Mouse (Mus musculus) stomach, embryonic 14.5 days (tissue): ENCODE data around the gene Kcnj10. TPM values are rescaled to one million over a fixed set of nuclear protein-coding genes. Genes with fewer than 3 reads are reported as not detected.
A peak's percentile ranks its signal among the peaks of the same experiment; 100 is the strongest.

Experiments
- ATAC-seq: fragments of 200-750 bp; cut with Nextera tagmentation; 2 replicates; pipeline ENCODE4 v1.8.0; 2017; ENCODE audit warnings: low read depth, moderate TSS enrichment; ENCODE audit not compliant: insufficient number of reproducible peaks, insufficient read depth, low FRiP score
- H3K27ac ChIP-seq: fragments of 300-500 bp; sonication (generic); 2 replicates; pipeline ENCODE4 v1.5.1; 2014; ENCODE audit warnings: mild to moderate bottlenecking, low read length, moderate library complexity, mixed read lengths
- H3K27me3 ChIP-seq: fragments of 300-500 bp; sonication (generic); 2 replicates; pipeline ENCODE4 v1.6.1; 2014; ENCODE audit warnings: low read length, control low read depth, mixed read lengths; ENCODE audit not compliant: control insufficient read depth, insufficient read depth
- H3K36me3 ChIP-seq: fragments of 300-500 bp; sonication (generic); 2 replicates; pipeline ENCODE4 v1.6.1; 2014; ENCODE audit warnings: mild to moderate bottlenecking, control low read depth, low read length, moderate library complexity, mixed read lengths; ENCODE audit not compliant: control insufficient read depth, insufficient read depth
- H3K4me1 ChIP-seq: fragments of 300-500 bp; sonication (generic); 2 replicates; pipeline ENCODE4 v1.6.1; 2014; ENCODE audit warnings: low read length, control low read depth, mixed read lengths; ENCODE audit not compliant: control insufficient read depth, insufficient read depth
- H3K4me2 ChIP-seq: fragments of 300-500 bp; sonication (generic); replicated peaks from 2 replicates; pipeline ENCODE4 v1.6.1; 2014; ENCODE audit warnings: low read depth, low read length, control low read depth
- H3K4me3 ChIP-seq: fragments of 300-500 bp; sonication (generic); 2 replicates; pipeline ENCODE4 v1.5.1; 2014; ENCODE audit warnings: low read depth, low read length, control low read depth
- H3K9ac ChIP-seq: fragments of 300-500 bp; sonication (generic); replicated peaks from 2 replicates; pipeline ENCODE4 v1.6.1; 2014; ENCODE audit warnings: low read depth, mild to moderate bottlenecking, control low read depth, low read length, moderate library complexity, mixed read lengths
- H3K9me3 ChIP-seq: fragments of 300-500 bp; sonication (generic); 2 replicates; pipeline ENCODE4 v1.6.1; 2016; ENCODE audit warnings: low read depth, low read length, control low read depth; ENCODE audit not compliant: control insufficient read depth
- WGBS: fragments of 180-500 bp; shearing (Covaris S2); extraction: QIAGEN DNeasy Blood & Tissue Kit; methylation state at CpG from one replicate; pipeline ENCODE4 v1.1.7; 2014; 5-methylcytosine and 5-hydroxymethylcytosine counted together
- polyA plus RNA-seq: library from polyadenylated mRNA; unstranded; fragments of >200 nt; fragmentation: Nextera tagmentation; extraction: Ambion mirVana; gene quantifications from 2 replicates; pipeline ENCODE4 v1.2.1, GENCODE M21; 2014

Kcnj10 gene
- polyA plus RNA-seq, 1 experiment from 2014 or later, result 0.09 TPM

- Histone ChIP-seq H3K4me2 (no peak overlapping the region), H3K36me3 (no peaks in the 10 kb centered on the region), H3K9ac (no peak overlapping the region), H3K4me3 (no peak overlapping the region), H3K9me3 (no peaks in the 10 kb centered on the region), H3K4me1 (peaks cover 7% of the 10 kb centered on the region; the same call in 1 of the 2 replicates), H3K27ac (no peak overlapping the region), H3K27me3 (peaks cover 12% of the 10 kb centered on the region)
- 67% methylated on average over 7 of the region's 7 CpGs for WGBS
- ATAC-seq, result peak; percentile 42
Measured at GRCm38 (mm10) chr1:172344820-172345219, 3.8 kb downstream of the Kcnj10 start.

GRCm38 (mm10) chr1:172346707-172347106 is 5.7 kb downstream of the Kcnj10 start:
- no peak for ATAC-seq
- Histone ChIP-seq H3K27me3 (peaks cover 5% of the 10 kb centered on the region; the same call in 1 of the 2 replicates), H3K27ac (no peak overlapping the region), H3K4me1 (0 out of 2 replicates have a peak, but pooled peaks cover 12% of the 10 kb centered on the region), H3K36me3 (no peaks in the 10 kb centered on the region), H3K4me2 (no peak overlapping the region), H3K9me3 (no peaks in the 10 kb centered on the region), H3K9ac (no peak overlapping the region), H3K4me3 (no peak overlapping the region)
- 83% methylated on average over 10 of the region's 10 CpGs for WGBS

GRCm38 (mm10) chr1:172347382-172347781 is 6.4 kb downstream of the Kcnj10 start:
- Histone ChIP-seq H3K36me3 (no peaks in the 10 kb centered on the region), H3K27me3 (0 out of 2 replicates have a peak, but pooled peaks cover 3% of the 10 kb centered on the region), H3K4me1 (0 out of 2 replicates have a peak, but pooled peaks cover 12% of the 10 kb centered on the region), H3K9me3 (no peaks in the 10 kb centered on the region), H3K4me2 (no peak overlapping the region), H3K27ac (no peak overlapping the region), H3K9ac (no peak overlapping the region), H3K4me3 (no peak overlapping the region)
- 80% methylated on average over 12 of the region's 12 CpGs for WGBS
- ATAC-seq, result no peak

GRCm38 (mm10) chr1:172349504-172349903 is 8.5 kb downstream of the Kcnj10 start:
- Histone ChIP-seq H3K9ac (no peak overlapping the region), H3K4me2 (no peak overlapping the region), H3K4me1 (0 out of 2 replicates have a peak, but pooled peaks cover 12% of the 10 kb centered on the region), H3K27ac (no peak overlapping the region), H3K27me3 (0 out of 2 replicates have a peak, but pooled peaks cover 3% of the 10 kb centered on the region), H3K9me3 (no peaks in the 10 kb centered on the region), H3K4me3 (no peak overlapping the region), H3K36me3 (no peaks in the 10 kb centered on the region)
- WGBS, result 79% methylated on average over 5 of the region's 5 CpGs
- ATAC-seq, result no peak

- 0 out of 2 replicates have a peak, but pooled peaks cover 3% of the 10 kb centered on the region for H3K27me3 ChIP-seq
- no peaks in the 10 kb centered on the region for H3K36me3 ChIP-seq
- H3K4me2 ChIP-seq, result no peak overlapping the region
- no peak overlapping the region for H3K4me3 ChIP-seq
- 18% methylated on average over 19 of the region's 19 CpGs for WGBS
- H3K9me3 ChIP-seq, result no peaks in the 10 kb centered on the region
- H3K9ac ChIP-seq, result no peak overlapping the region
- 0 out of 2 replicates have a peak, but pooled peaks cover 12% of the 10 kb centered on the region for H3K4me1 ChIP-seq
- ATAC-seq, result peak; percentile 79
- H3K27ac ChIP-seq, result no peak overlapping the region
Measured at GRCm38 (mm10) chr1:172349916-172350812, 9.2 kb downstream of the Kcnj10 start.

GRCm38 (mm10) chr1:172352001-172352400 is 11.0 kb downstream of the Kcnj10 start:
- WGBS, result 65% methylated on average over 6 of the region's 6 CpGs

GRCm38 (mm10) chr1:172352453-172352852 is 11.4 kb downstream of the Kcnj10 start:
- WGBS, result 91% methylated on average over 3 of the region's 3 CpGs
- ATAC-seq, result no peak
- H3K27me3 ChIP-seq, result 0 out of 2 replicates have a peak, but pooled peaks cover 3% of the 10 kb centered on the region
- H3K9me3 ChIP-seq, result no peaks in the 10 kb centered on the region
- H3K9ac ChIP-seq, result no peak overlapping the region
- H3K4me2 ChIP-seq, result no peak overlapping the region
- no peak overlapping the region for H3K27ac ChIP-seq
- H3K4me1 ChIP-seq, result 0 out of 2 replicates have a peak, but pooled peaks cover 12% of the 10 kb centered on the region
- no peaks in the 10 kb centered on the region for H3K36me3 ChIP-seq
- H3K4me3 ChIP-seq, result no peak overlapping the region

More at GRCm38 (mm10) chr1:172352001-172352400, 11.0 kb downstream of the Kcnj10 start:
- Histone ChIP-seq H3K4me1 (0 out of 2 replicates have a peak, but pooled peaks cover 12% of the 10 kb centered on the region), H3K4me2 (no peak overlapping the region), H3K4me3 (no peak overlapping the region), H3K27ac (no peak overlapping the region), H3K9me3 (no peaks in the 10 kb centered on the region), H3K9ac (no peak overlapping the region), H3K27me3 (0 out of 2 replicates have a peak, but pooled peaks cover 3% of the 10 kb centered on the region), H3K36me3 (no peaks in the 10 kb centered on the region)
- ATAC-seq, result no peak

- Histone ChIP-seq H3K9ac (no peak overlapping the region), H3K27ac (no peak overlapping the region), H3K4me2 (no peak overlapping the region), H3K36me3 (no peaks in the 10 kb centered on the region), H3K27me3 (no peaks in the 10 kb centered on the region), H3K4me1 (0 out of 2 replicates have a peak, but pooled peaks cover 5% of the 10 kb centered on the region), H3K9me3 (no peaks in the 10 kb centered on the region), H3K4me3 (no peak overlapping the region)
- ATAC-seq, result no peak
- WGBS, result 44% methylated on average over 3 of the region's 3 CpGs
Measured at GRCm38 (mm10) chr1:172355336-172355735, 14.3 kb downstream of the Kcnj10 start.
